7 mouse cellular contexts compared by ENCODE assay signal in the genomic region with DNA sequence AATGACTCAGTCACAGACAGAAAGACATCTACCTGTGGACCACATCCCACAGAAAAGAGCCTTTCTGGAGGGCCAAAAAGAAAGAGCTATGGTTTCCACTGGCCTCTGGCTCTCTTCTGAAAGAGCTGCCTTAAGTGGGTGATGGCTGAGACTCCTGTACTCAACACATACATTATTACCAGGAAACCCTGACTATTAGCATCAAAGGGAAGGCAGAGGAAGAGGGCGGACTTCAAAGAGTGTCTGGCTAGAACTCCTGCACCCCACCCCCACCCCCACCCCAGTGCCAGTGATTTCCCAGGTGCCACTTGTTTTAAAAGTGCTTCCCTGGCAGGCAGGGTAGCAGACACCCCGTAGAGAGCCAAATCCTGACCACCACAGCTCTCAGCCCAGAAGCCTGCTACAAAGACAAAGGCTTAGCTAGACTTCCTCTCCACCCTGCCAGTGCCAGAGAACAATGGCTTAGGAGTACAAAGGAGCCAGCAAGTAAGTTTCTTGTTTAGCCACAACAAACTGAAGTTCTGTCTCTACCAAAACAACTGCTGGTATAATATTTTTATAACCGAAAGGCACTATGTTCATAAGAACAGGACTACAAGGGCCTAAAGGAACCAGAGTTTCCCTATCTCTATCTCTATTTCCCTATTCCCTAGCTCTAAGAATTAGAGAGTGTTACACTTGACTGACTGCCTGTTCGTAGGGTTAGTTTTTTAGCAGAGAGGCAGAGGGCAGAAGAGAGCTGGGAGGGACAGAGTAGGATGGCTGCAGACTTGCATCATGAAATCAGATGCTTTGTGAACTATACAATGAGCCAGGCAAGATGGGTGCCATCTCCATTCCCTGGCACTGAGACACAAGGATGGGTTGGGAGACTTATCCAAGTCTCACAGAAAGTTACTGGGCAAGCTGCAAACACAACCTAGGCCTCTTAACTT. TPM values are rescaled to one million over a fixed set of nuclear protein-coding genes. Genes with fewer than 3 reads are reported as not detected.
A peak's percentile ranks its signal among the peaks of the same experiment; 100 is the strongest.
DNase-seq lines count a peak whose midpoint lies in the region; ATAC-seq lines count a peak whose summit lies in the region.

No protein-coding gene starts in this region.

- ATAC-seq in embryonic facial prominence, embryonic 15.5 days (ENCODE audit: insufficient number of reproducible peaks, low FRiP score, low TSS enrichment, low read depth), result no peak

- 47% methylated on average over 4 of the region's 4 CpGs for WGBS in embryonic facial prominence, embryonic 15.5 days

- H3K27ac ChIP-seq in embryonic facial prominence, embryonic 15.5 days (replicated peaks), result peak overlapping the region; percentile 41; the same call in 1 of the 2 replicates

- no peak overlapping the region for H3K9ac ChIP-seq in embryonic facial prominence, embryonic 15.5 days

- no peak overlapping the region for H3K4me2 ChIP-seq in embryonic facial prominence, embryonic 15.5 days (replicated peaks)

- H3K9me3 ChIP-seq in embryonic facial prominence, embryonic 15.5 days (replicated peaks), result no peaks in the 10 kb centered on the region

- 0 out of 2 replicates have a peak, but pooled peaks cover 6% of the 10 kb centered on the region for H3K4me1 ChIP-seq in embryonic facial prominence, embryonic 15.5 days

- H3K4me3 ChIP-seq in embryonic facial prominence, embryonic 15.5 days (replicated peaks), result no peak overlapping the region

- H3K27me3 ChIP-seq in embryonic facial prominence, embryonic 15.5 days, result no peaks in the 10 kb centered on the region

- DNase-seq in 416B (ENCODE audit: low read depth), result peak; percentile 36
- peak; percentile 63 for DNase-seq in CD4-positive, CD25-positive, alpha-beta regulatory T cell, adult 2 months (ENCODE audit: low read depth, low spot score)
- peak; percentile 32 for DNase-seq in lung, postnatal 36 days
- no peak for DNase-seq in cerebellum, adult 8-10 months
- no peak for DNase-seq in adrenal gland, adult 2 months
- no peak for DNase-seq in gastrocnemius, postnatal 4 days (ENCODE audit: low spot score in 2 of 2)

- H3K36me3 ChIP-seq in embryonic facial prominence, embryonic 15.5 days, result peaks cover 65% of the 10 kb centered on the region

RNA-seq across cellular contexts. Expression of gene Slc37a3, which starts 29.3 kb away (rescaled TPM):
- polyA plus RNA-seq in embryonic facial prominence, embryonic 15.5 days (2015; fragmentation: Nextera tagmentation; extraction: Ambion mirVana), result 53.3 and 60.3 TPM in 2 replicates
- 10 to 100 TPM; 33.7 to 40.5 TPM for total RNA-seq in adrenal gland, adult 2 months (2021)
- polyA plus RNA-seq in adrenal gland, adult 2 months (2012; rRNA removed), result 7.9 and 8.4 TPM in 2 replicates
- 10 to 100 TPM; 36.9 to 39.4 TPM for total RNA-seq in gastrocnemius, postnatal 4 days (2021)

RNA-seq across cellular contexts. Expression of gene Rab19, which starts 32.8 kb away (rescaled TPM):
- polyA plus RNA-seq in embryonic facial prominence, embryonic 15.5 days (2015; fragmentation: Nextera tagmentation; extraction: Ambion mirVana), result 1.5 and 1.7 TPM in 2 replicates
- under 1 TPM; 0.23 to 0.73 TPM for total RNA-seq in adrenal gland, adult 2 months (2021)
- 0.37 TPM in 1 of 2 replicates, not detected in the other for polyA plus RNA-seq in adrenal gland, adult 2 months (2012; rRNA removed)
- total RNA-seq in gastrocnemius, postnatal 4 days (2021), result under 1 TPM in 1 of 2 experiments, not detected in 1; 0.22 TPM

Comparison
In these comparisons a context has a peak if more than half of its experiments do, and no peak if none do; other contexts are left out.
1. DNase-seq: peak in 416B (single experiment), CD4-positive, CD25-positive, alpha-beta regulatory T cell, adult 2 months (single experiment) and lung, postnatal 36 days (single experiment); none in cerebellum, adult 8-10 months (single experiment), adrenal gland, adult 2 months (single experiment) and gastrocnemius, postnatal 4 days (0 of 2).